Mouse (Mus musculus) thymus, postnatal 14 days (tissue): Measurements from ENCODE around the gene Tnf.
A peak's percentile ranks its signal among the peaks of the same experiment; 100 is the strongest.
"Not testable (repeated sequence)": the region's sequence is repeated elsewhere in the genome, so short reads cannot be mapped to it uniquely, and the experiment has no call there.

Source experiments
- DNase-seq: peaks from one replicate; pipeline ENCODE4 v3.0.0; 2021

Gene Tnf

DNA sequence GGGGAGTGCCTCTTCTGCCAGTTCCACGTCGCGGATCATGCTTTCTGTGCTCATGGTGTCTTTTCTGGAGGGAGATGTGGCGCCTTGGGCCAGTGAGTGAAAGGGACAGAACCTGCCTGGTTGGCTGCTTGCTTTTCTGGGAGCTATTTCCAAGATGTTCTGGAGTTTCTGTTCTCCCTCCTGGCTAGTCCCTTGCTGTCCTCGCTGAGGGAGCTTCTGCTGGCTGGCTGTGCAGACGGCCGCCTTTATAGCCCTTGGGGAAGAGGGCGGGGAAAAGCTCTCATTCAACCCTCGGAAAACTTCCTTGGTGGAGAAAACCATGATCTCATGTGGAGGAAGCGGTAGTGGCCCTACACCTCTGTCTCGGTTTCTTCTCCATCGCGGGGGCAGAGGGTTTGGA lies at the start of gene Tnf:
Gene Tnf (minus strand): TSS at position 221 of the 400 bp plus-strand sequence.
- DNase-seq, result peak; percentile 75

DNA sequence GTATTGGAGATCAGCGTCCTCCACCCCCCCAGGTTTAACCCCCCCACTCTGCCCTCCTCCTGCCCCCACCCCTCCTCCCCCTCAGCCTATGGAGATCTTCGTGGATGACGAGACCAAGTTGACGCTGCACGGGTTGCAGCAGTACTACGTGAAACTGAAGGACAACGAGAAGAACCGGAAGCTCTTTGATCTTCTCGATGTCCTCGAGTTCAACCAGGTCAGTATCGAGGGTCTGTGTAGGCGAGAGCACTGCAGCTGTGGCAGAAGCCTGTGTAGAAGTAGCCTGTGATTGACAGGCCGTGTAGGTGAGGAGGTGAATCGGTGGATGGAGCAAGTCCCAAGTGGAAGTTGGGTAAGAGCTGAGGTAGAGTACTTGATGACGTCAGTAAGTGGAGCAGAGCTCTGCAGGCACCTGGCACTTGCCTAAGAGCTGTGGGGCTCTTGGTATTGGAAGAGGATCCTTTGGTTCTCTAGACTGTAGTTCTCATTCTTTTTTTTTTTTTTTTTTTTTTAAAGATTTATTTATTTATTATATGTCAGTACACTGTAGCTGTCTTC lies 49.4 kb upstream of the Tnf start:
- DNase-seq, result no peak

DNA sequence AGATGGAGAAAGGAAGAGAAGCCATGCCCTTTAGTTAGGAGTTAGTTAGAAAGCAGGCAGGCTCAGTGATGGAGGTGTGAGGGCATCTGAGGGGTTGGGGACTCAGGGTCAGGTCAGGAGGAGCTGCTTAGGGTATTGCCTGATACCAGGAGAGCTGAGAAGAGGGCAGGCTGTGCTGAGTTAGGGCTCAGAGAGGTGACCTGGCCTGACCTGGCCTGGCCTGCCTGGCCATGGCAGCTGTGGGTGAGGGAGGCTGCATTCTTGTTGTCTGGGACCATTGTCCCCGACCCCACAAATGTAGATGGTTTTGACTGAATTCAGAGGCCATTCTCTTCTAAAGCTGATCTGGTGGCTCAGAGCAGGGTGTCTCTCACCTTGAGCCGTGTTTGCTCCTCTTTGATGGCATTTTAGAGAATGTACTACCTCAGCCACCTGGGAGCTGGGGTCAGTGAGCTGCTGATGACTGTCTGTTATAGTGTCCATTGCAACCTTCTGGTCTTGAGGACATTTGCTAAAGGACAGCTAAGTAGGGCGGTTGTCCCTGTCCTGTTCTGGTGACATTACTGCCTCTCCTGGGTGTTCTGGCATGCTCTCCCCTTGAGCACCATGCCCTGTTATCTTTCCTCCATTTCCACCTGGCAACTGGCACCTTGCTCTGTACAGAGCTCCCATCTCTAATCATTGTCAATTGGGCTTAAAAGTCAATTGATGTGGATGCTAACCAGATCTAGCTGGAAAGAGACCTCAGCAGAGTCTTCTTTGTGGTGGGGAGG lies 48.7 kb upstream of the Tnf start:
- DNase-seq, result no peak

DNA sequence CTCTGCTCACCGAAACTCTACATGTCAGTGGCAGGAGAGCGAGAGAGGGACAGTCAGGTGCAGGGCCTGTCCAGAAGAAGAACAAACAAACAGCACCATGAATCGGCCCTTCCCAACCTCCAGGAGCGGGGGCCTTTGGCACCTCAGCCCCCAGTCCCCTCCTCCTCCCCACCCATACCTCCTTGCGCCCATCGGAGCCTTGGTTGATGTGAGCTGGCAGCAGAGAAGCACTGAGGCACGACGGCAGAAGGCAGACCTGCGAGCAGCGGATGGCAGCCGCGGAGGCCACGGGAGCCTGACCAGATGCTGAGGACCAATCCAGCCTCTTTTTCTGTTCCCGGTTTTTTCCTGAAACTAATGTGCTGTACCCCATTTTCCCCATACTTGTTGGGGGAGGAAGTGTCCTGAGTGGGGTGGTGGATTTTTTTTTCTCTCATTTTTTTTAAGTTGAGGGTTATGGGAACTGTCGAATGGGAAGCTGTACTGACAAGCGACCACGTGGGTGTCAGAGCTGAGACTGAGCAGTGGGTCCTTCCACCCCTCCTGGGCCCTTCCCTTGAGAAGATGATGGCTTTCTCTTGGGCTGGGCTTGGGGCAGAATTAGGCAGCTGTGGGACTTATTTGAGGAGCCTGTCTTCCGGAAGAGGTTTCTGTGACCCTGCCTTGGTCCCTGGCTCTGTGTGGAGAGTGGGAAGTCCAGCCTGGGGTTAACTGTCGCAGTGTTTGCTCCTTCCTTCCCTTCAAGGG lies 47.8 kb upstream of the Tnf start:
- DNase-seq, result no peak

DNA sequence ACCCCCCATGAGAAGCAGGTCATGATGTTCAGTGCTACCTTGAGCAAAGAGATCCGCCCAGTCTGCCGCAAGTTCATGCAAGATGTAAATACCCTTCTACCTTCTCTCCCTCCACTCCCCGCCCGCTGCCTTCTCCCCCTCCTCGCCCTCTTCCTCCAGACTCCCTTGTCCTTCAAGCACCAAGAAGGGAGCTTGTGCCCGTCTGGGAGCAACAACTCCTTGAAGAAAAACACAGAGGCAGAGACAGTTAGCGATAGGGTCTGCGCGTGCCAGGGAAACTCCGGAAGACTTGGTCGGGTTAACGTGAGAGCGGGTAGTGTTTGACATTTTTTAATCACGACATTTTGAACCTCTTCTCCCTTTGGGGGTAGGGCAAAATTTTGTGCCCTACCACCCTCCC lies 47.2 kb upstream of the Tnf start:
- no peak for DNase-seq

DNA sequence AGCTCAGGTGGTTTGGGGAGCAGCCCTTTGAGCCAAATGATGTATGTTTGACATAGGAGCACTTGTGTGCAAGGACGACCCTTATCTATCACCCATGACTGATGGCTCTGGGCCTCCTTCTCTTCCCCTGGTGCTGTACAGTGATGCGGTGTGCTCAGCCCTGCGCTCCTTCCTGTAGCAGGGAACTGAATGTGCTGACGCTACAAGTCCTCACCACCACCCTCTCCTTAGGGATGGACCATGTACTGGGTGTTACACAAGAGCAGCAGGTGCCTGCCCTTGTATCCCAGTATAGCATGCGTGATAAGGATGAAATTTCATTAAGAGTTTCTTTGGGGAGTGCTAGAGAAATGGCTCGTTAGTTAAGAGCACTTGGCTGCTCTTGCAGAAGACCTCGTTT lies 45.3 kb upstream of the Tnf start:
- DNase-seq, result no peak

DNA sequence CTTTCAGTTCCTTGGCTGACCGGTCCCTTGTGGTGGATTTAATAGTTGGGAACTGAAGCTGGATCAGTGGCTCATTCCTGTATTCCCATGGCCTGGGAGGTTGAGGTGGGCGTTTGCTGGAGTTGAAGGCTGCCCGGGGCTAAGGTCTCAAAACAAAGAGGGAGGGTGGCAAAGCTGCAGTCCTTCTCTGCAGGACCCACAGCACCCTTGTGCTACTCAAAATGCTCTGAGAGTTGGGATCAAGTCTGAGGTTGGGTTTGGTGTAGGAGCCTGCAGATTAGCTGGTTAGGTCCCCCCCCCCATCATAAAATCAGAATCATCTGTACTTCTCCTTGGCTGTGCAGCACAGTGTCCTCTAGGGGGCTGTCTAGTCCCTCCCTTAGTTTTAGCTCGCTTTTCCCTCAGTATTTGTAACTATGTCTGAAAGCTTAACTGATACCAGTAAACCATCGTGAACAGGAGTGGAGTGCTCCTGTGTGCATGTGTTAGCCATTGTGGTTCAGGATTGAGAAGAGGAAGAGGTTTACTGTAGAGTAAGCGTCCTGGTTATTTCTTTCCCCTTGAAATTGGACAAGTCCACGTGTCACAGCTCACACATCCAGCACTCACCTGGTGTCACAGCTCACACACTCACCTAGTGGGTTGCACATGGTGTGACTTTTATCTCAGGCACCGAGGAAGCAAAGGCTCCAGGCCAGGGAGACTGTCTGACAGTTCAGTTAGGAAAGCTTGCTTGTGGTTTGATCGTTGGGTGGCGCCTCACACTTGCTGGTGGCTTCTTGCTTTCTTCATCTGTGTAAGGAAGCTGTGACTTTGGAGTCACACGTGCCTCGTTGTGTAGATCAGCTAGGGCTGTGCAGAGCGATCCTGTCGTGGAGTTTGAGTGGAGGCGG lies 44.2 kb upstream of the Tnf start:
- peak; percentile 47 for DNase-seq

DNA sequence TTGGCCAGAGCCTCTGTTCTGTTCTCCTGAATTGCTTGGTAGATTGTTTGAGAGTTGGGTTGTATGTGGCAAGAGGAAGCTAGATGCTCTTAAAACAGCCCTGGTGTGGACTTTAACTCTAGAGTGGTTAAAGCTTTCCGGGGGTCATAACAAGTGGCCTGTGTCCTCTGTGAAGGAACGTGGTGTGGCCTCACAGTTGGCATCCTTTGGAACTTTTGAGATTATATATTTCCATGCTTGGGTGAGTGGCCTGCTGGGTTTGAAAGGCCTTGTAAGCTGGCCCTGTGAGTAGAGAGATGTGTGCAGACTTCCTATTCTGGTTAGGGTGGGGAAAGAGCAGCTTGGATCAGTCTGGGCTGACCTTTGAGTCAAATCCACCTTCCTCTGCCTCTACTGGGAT lies 43.2 kb upstream of the Tnf start:
- DNase-seq, result no peak

DNA sequence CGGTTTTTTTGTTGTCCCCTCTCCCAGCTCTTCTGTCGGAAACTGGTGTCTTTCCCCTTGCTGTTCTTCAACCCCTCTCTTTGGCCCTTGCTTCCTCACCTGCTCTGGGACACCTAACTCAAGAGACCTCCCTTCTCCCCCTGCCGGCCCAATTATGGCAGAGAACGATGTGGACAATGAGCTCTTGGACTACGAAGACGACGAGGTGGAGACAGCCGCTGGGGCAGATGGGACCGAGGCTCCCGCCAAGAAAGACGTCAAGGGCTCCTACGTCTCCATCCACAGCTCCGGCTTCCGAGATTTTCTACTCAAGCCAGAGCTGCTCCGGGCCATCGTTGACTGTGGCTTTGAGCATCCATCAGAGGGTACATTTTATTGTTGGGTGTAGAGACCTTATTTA lies 41.3 kb upstream of the Tnf start:
- DNase-seq, result peak; percentile 49

DNA sequence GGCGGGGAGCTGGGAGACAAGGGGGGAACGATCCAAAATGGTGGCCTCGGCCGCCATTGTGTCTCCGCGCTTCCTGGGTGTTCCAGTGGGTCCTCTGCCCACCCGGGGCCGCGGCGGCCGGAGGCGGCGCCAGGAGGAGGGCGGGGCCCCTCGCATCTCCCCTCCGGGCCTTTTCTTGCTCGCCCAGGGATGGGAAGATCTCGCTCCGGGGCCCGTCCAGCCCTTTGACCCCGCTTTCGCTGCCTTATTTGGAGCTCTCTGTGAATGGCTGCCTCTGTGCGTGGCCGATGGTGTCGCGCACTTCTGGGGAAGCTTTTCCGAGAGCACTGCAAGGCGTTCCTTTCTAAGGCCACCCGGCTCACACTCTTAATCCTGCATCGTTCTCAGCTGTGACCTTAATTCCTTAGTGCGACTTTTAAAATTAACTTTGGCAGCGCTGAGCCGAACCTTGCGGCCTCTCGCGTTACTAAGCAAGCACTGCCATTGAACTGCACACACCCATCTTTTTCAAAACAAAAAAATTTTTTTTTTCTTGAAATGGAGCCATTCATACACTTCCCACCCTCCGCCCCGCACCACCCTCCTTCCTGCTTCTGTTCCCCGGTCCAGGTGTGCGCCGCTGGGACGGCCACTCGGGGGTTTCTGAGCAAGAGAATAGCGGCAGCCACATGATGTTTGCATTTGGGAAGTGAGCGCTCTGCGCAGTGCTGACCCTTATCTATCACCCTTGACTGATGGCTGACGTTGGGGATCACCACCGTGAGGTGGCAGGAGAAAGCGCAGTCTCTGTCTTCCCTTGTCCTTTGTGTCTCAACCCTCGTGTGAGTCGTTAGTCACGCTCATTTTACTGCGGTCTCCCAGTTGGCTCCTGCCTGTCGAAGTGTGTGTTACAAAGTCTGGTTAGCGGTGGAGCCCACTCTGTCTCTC lies 40.5 kb upstream of the Tnf start:
- peak; percentile 64 for DNase-seq

DNA sequence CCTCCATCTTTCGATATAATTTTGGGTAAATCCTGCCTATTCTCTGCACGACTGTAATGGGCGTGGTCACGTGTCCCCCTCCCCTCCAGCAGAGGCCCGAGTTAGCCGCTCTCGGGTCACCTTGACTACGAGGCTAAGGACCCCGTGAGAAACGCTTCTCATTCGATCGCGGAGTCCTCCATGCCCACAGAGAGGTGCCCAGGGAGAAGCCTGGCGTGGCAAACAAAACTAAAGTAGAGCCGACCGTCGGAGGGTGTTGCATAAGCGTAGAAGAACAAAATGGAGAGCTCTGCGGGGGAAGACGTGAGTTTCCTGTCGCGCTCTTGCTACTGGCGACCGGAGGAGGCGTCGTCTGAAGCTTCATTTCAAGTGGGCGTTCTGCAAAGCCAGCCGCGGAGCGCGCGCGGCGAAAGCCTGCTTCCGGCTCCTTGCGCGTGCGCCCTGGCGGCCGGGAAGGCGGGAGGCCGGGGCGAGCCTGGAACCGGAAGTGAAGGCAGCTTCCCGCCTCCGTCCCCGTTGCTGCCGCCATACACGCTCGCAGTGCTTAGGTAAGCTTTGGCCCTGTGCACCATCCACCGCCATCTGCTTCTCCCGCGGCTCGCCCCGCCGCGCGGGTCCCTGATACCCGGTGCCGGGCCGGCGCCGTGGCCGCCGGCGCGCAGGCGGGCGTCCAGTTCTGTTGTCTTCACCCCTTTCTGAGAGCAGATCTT lies 39.7 kb upstream of the Tnf start, which contains the start of gene Ddx39b:
Gene Ddx39b (plus strand): TSS at position 442 of the 710 bp plus-strand sequence.
- peak; percentile 97 for DNase-seq

DNA sequence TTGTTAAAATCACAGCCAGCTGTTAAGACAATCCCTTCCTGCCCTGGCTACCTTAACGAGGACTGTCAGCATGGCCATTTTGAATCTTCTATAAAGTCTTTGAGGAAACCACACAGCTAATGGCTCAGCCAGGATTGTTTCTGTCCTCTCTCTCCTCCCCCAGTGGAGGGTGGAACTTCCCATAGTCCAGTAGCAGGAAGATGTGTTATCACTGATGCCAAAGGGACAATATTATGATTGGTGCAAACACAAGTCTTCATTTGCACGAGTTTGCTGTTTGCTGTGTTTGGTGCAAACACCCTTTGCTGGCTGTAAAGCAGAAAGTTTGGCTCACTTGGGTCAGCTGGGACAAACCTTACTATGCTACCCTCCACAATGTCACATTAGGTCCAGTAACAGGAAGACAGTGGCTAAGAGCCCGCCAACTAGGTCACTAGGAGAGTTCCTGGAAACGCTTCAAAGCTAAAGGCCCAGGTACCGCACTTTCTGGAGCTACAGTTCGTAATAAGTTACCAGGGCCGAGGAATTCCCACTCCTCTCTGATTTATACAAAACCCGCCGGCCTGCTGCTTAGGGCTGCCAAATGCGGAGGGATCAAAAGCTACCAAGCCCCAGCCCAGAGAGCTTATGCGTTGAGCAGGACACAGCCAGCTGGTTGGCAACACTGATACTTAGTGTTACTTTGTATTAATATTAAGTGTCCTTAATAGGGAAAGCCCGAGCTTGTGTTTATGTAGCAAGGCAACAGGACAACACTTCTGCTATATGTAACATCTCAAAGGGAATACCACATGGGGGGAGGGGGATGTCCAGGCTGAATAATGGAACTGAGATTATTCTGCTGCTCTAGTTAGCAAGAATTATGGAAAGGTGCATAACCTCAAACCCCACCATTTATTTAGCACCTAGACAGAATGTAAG lies 38.8 kb upstream of the Tnf start:
- peak; percentile 39 for DNase-seq

DNA sequence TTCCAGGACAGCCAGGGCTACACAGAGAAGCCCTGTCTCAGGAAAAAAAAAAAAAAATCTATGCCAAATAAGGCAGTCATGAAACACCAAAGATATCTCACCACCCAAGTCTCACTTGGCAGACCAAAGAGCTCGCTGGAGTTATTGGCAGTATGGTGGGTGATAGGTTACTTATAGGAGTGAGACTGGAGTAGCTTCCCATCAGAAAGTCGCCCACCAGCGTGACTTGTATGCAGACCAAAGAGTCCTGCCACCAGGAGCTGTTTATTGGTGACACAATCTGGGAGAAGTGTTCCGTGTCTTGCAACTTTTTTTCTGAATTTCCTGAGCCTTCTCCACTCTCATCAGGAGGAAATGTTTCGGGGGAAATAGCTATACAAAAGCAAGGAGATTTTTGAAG lies 37.9 kb upstream of the Tnf start:
- no peak for DNase-seq

DNA sequence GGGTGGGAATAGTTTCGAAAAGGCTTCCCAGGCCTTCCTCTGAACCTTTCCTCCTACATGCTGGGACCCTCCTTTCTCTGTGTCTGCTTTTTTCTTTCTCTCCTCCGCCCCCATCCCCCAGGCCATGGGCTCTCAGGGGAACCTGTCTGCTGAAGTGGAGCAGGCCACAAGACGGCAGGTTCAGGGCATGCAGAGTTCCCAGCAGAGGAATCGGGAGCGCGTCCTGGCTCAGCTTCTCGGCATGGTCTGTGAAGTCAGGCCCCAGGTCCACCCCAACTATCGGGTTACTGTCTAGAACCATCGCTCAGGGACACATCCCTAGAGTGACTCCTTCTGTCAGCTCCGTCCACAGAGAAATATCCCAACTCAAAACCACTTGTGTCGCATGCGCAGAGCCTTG lies 35.7 kb upstream of the Tnf start:
- no peak for DNase-seq

DNA sequence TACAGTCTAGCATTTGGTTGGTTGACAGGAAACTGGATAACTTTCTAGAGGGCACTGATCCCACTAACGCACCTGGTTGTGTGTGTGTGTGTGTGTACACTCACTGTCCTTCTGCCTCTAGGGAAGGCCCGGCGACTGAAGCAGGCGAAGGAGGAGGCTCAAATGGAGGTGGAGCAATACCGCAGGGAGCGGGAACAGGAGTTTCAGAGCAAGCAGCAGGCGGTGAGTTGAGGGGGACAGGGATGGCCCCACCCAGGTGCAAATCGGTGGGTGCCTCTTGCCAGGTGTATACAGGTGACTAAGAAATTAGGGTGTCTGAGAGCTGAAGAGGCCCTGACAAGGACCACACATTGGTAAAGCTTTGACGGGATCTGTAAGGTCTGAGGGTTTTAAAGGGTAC lies 35.2 kb upstream of the Tnf start:
- no peak for DNase-seq

DNA sequence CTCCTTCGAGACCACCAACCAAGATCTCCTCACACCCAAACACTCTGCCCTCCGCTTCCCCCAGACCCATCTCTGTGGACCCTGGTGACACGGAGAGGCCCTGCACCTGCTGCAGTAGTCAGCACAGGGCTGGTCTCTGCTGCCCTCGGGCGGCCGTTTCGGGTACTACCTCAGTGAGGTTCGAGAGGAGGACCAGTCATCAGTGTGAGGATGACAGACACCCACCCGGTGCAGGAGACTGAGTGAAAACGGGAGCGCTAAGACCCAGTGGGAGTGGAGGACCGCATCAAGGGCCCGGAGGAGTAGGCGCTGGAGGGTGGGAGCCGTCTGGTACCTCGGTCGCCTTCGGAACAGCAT lies 34.6 kb upstream of the Tnf start:
- DNase-seq, result peak; percentile 99

DNA sequence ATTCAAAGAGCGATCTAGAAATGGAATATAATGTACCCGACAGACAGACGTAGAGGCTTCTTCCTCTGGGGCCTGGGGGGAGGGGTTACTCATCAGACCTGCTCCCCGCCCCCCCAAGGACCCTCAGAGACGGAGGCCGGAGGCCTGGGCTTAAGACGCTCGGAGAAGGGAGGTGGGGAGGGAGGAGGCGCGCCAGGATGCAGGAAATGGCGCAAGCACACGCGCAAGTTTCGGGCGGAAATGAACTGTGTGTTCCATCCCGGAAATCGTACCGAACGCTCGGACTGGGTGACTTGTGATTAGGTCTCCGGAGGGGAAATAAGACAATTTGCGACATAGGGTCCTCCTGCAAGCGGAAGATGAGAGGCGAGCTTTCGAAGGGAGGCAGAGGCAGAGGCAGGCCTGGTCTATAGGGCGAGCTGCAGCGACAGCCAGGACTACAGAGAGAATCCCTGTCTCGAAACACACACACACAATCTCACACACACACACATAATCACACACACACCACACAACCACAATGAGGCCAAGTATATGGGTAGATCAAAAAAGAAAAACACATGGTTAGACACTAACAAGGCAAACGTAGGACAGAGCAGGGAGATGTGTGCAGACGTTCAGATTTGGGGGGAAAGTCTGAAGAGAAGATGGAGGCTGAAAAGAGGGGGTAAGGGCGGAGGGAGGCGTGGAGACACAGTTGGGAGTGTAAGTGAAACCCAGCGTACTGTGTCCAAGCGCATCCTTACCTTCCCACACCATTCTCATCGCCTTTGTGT lies 34.0 kb upstream of the Tnf start, which contains the start of gene Nfkbil1:
Gene Nfkbil1 (minus strand): TSS at position 179 of the 776 bp plus-strand sequence.
- peak; percentile 91 for DNase-seq

DNA sequence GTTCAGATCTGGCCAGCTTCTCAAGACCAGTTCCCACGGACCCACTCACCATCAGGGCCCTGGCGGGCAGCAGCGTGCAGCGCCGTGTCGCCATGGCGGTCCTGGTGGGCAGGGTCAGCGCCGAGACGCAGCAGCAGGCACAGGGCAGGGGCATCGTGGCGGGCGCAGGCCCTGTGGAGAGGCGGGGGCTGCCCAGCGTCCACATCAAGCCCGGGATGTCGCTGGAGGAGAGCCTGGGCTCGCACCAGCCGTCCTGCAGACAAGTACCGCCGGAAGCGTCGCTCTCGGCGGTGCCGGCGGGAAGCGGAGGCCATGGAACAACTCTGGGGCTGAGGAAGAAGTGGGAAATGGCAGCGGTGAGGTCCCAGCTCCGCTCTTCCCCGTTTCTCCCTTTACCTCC lies 33.1 kb upstream of the Tnf start:
- peak; percentile 61 for DNase-seq

DNA sequence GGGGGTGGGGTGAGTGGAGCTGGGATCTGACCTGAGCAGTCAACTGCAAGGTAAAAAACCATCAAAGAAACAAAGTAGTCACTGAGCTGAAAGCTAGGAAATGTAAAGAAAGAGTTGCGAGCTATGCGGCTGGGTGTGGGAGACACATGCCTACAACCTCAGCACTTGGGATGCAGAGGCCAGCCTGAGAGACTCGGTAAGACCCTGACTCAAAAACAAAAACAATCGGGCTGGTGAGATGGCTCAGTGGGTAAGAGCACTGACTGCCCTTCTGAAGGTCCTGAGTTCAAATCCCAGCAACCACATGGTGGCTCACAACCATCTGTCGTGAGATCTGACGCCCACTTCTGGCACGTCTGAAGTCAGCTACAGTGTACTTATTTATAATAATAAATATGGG lies 32.3 kb upstream of the Tnf start:
- not testable (repeated sequence) for DNase-seq
